Mouse (Mus musculus) E14TG2a.4 (cell line): ENCODE measurements at regions not wholly inside any gene's neighbourhood (a gene's known extent, or its start where the extent isn't known, plus 50 kb on each side); places are given as distances from the start of the nearest gene placed in this dataset.

ENCODE experiments used
- CTCF ChIP-seq: conservative IDR thresholded peaks from 2 replicates; pipeline ENCODE4 v1.5.1; 2014; ENCODE audit warnings: low read length
- NANOG ChIP-seq: IDR thresholded peaks from 2 replicates; pipeline ENCODE4 v1.6.1; 2014; ENCODE audit warnings: borderline replicate concordance, low read length, mixed read lengths
- POU5F1 ChIP-seq: IDR thresholded peaks from 2 replicates; pipeline ENCODE4 v1.6.1; 2014; ENCODE audit warnings: low read length, borderline replicate concordance

GRCm38 (mm10) chr2:48399191-48399590, 414.7 kb upstream of the Acvr2a start:
- TF ChIP-seq CTCF (no peak), NANOG (no peak), POU5F1 (no peak)
